Mouse (Mus musculus): Measurements from ENCODE around the gene Tbx10. TPM values are rescaled to one million over a fixed set of nuclear protein-coding genes. Genes with fewer than 3 reads are reported as not detected.

The Tbx10 gene
- polyA plus RNA-seq, 1 experiment from 2014 or later: not detected

DNA sequence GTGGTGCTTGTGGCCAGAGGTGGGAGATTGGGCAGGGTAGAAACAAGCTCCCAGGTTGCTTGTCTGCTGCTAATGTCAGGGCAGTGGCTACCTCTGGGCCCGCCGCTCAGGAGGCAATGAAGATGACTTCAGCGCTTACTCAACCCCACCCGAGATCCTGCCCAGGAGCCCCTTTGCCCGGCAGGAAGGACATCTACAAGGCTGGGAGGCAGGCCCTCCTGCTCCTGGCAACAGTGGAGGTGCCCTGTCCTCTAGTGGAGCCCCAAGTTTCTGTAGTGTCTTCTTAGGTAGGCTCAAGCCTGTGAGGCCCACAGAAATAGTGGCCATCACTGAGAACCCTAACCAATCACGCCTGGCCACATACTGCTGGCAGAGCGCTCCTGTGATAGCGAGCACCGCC, 12.5 kb downstream of the Tbx10 start:
- Histone ChIP-seq H3K4me3 (no peak overlapping the region), H3K9me3 (no peaks in the 10 kb centered on the region), H3K27ac (no peak overlapping the region), H3K4me2 (no peak overlapping the region), H3K27me3 (no peaks in the 10 kb centered on the region), H3K36me3 (peaks cover 57% of the 10 kb centered on the region), H3K9ac (no peak overlapping the region), H3K4me1 (peaks cover 14% of the 10 kb centered on the region)
- ATAC-seq (ENCODE audit: insufficient number of reproducible peaks, low FRiP score, low TSS enrichment, low read depth): no peak
- WGBS: 85% methylated on average over 9 of the region's 9 CpGs

DNA sequence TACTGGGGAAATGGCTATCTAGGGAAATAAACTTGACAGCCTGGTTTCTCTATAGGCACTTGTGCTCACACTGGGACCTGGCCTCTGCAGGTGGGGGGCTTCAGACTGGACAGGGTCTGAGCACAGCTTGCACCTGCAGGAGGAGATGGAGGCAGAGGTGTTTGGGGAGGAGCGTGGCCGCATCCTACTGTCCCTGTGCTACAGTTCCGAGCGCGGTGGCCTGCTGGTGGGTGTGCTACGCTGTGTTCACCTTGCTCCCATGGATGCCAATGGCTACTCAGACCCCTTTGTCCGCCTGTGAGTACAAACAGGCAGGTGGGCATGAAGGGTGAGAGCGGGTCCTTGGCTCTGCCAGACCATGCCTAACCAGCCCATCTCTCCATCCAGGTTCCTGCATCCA, 13.4 kb downstream of the Tbx10 start:
- no peaks in the 10 kb centered on the region for H3K27me3 ChIP-seq
- H3K4me2 ChIP-seq: no peak overlapping the region
- H3K36me3 ChIP-seq: peaks cover 64% of the 10 kb centered on the region
- H3K4me1 ChIP-seq: peaks cover 13% of the 10 kb centered on the region
- WGBS: 94% methylated on average over 8 of the region's 8 CpGs
- no peak overlapping the region for H3K27ac ChIP-seq
- H3K4me3 ChIP-seq: no peak overlapping the region
- H3K9ac ChIP-seq: no peak overlapping the region
- ATAC-seq (ENCODE audit: insufficient number of reproducible peaks, low FRiP score, low TSS enrichment, low read depth): no peak
- no peaks in the 10 kb centered on the region for H3K9me3 ChIP-seq

DNA sequence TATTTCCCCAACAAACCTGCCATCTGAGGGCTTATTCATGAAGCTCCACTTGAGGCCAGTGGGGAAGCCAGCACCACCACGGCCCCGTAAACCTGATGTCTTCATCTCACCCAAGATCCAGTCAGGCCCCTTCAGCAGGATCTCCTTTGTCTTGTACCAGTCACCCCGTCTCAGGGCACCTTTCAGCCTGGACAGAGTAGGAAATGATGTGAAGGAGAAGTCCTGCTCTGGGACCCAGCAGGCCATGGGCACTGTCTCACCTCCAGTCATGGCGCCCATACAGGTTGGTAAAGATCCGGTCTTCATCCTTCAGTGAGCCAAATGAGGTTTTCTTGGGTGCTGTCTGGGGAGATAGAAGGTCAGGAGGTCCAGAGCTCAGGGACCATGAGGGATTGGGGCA, 18.5 kb downstream of the Tbx10 start:
- Histone ChIP-seq H3K4me3 (no peak overlapping the region), H3K36me3 (peaks cover 48% of the 10 kb centered on the region), H3K4me1 (peaks cover 13% of the 10 kb centered on the region), H3K9ac (no peak overlapping the region), H3K27ac (no peak overlapping the region), H3K4me2 (no peak overlapping the region), H3K27me3 (no peaks in the 10 kb centered on the region), H3K9me3 (no peaks in the 10 kb centered on the region)
- no peak for ATAC-seq (ENCODE audit: insufficient number of reproducible peaks, low FRiP score, low TSS enrichment, low read depth)
- WGBS: 93% methylated on average over 5 of the region's 5 CpGs

DNA sequence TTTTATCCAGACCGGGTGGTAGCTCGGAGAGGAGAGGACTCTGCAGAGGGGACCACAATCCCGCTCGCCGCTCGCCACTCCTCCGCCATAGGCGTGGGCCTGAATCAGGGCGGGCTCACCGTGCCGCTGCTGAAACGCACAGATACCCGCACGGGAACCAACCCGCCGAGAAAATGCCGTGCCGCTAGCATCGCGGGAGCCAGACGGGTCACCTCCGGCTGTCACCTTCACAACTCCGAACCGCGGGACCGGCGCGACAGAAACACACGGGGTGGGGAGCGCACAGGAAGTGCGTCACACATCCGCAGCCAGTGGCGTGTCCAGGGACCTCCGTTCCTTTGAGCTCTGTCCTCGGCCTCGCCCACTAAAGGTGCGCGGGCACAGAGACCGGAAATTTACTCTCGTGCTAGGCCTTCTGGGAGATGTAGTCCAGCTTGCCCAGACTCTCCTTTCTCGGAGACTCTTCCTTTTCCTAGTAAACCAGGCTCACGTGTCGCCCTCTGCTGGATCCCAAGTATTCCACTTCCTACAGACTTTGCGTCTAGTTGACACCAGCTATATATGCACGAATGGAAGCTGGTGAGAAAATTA, 20.0 kb downstream of the Tbx10 start, which contains the start of gene Ndufv1:
Gene Ndufv1 (minus strand): TSS at position 375 of the 591 bp plus-strand sequence.
- under 1% methylated on average over 45 of the region's 45 CpGs for WGBS

DNA sequence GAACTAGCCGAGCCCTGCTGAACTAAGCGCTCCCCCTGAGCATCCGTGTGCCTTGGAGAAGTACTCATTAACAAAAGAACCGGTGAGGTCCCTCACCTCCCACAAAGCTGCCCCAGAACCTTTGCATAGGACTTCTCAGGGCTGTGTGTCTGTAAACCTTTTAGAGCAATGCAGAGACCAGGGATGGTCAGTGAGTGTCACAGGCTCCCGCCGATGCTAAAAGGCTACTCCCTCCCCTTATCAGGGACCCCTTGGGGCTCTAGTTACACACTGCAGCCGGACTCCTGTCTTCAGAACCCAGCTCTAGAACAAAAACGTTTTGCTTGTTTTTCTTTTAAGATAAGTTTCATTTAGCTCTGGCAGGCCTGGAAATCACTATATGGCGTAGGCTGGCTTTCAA, 20.5 kb downstream of the Tbx10 start:
- H3K36me3 ChIP-seq: peaks cover 29% of the 10 kb centered on the region
- 19% methylated on average over 9 of the region's 9 CpGs for WGBS
- no peaks in the 10 kb centered on the region for H3K27me3 ChIP-seq
- no peak overlapping the region for H3K27ac ChIP-seq
- peaks cover 13% of the 10 kb centered on the region for H3K4me1 ChIP-seq
- H3K9me3 ChIP-seq: no peaks in the 10 kb centered on the region
- H3K4me2 ChIP-seq: peak overlapping the region; percentile 48
- peak overlapping the region; percentile 67 for H3K4me3 ChIP-seq
- no peak for ATAC-seq (ENCODE audit: insufficient number of reproducible peaks, low FRiP score, low TSS enrichment, low read depth)
- no peak overlapping the region for H3K9ac ChIP-seq

More for the DNA sequence above, 20.0 kb downstream of the Tbx10 start, which contains the start of gene Ndufv1:
- H3K36me3 ChIP-seq: peaks cover 34% of the 10 kb centered on the region
- peak within 1 kb of the TSS; percentile 77 for H3K27ac ChIP-seq
- peak within 1 kb of the TSS; percentile 58 for H3K4me2 ChIP-seq
- H3K4me1 ChIP-seq: peaks cover 13% of the 10 kb centered on the region
- ATAC-seq (ENCODE audit: insufficient number of reproducible peaks, low FRiP score, low TSS enrichment, low read depth): peak; percentile 98
- H3K4me3 ChIP-seq: peak within 1 kb of the TSS; percentile 67
- peak within 1 kb of the TSS; percentile 81 for H3K9ac ChIP-seq
- no peaks in the 10 kb centered on the region for H3K27me3 ChIP-seq
- no peaks in the 10 kb centered on the region for H3K9me3 ChIP-seq

DNA sequence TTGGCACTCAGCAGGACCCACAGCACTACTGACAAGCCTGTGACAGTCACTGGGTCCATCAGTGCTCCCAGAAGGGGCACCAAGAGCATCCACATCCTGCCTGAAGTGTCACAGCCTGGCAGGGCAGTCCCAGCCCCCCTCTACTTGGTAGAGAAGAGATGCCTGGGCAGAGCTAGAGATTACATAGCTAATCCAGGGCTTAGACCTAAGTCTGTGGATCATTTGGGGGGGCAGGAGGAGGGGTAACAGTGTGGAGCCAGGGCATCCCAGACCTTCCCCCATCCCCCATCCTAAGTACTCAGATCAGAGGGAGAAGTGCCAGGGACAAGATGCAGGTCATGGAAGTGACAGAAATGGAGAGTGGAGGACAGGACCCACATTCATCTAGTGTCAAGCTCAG, 22.2 kb downstream of the Tbx10 start:
- Histone ChIP-seq H3K27me3 (no peaks in the 10 kb centered on the region), H3K4me1 (peaks cover 19% of the 10 kb centered on the region), H3K4me2 (no peak overlapping the region), H3K9me3 (no peaks in the 10 kb centered on the region), H3K36me3 (peaks cover 11% of the 10 kb centered on the region), H3K4me3 (no peak overlapping the region), H3K27ac (no peak overlapping the region), H3K9ac (no peak overlapping the region)
- ATAC-seq (ENCODE audit: insufficient number of reproducible peaks, low FRiP score, low TSS enrichment, low read depth): no peak

DNA sequence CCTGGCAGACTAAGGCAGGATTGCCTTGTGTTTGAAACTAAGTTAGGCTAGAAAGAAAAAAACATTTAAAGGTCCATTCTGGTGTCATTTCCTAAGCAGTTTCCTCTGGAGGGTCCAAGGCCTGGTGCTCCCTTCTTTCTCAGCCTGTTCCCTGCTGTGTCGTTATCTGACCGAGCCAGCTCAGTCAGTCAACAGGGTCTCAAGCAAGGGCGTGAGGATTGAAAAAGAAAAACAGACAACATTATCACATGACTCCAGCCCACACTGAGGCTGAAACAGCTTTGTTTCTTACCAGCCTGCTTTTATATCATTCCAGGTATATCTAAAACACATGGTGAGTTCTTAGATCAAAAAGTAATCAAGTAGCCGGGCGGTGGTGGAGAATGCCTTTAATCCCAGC, 23.1 kb downstream of the Tbx10 start:
- Histone ChIP-seq H3K9me3 (no peaks in the 10 kb centered on the region), H3K27me3 (no peaks in the 10 kb centered on the region), H3K4me1 (peaks cover 20% of the 10 kb centered on the region), H3K9ac (no peak overlapping the region), H3K4me2 (no peak overlapping the region), H3K4me3 (no peak overlapping the region), H3K27ac (no peak overlapping the region), H3K36me3 (0 out of 2 replicates have a peak, but pooled peaks cover 4% of the 10 kb centered on the region)
- ATAC-seq (ENCODE audit: insufficient number of reproducible peaks, low FRiP score, low TSS enrichment, low read depth): no peak
- WGBS: 55% methylated on average over 5 of the region's 5 CpGs

DNA sequence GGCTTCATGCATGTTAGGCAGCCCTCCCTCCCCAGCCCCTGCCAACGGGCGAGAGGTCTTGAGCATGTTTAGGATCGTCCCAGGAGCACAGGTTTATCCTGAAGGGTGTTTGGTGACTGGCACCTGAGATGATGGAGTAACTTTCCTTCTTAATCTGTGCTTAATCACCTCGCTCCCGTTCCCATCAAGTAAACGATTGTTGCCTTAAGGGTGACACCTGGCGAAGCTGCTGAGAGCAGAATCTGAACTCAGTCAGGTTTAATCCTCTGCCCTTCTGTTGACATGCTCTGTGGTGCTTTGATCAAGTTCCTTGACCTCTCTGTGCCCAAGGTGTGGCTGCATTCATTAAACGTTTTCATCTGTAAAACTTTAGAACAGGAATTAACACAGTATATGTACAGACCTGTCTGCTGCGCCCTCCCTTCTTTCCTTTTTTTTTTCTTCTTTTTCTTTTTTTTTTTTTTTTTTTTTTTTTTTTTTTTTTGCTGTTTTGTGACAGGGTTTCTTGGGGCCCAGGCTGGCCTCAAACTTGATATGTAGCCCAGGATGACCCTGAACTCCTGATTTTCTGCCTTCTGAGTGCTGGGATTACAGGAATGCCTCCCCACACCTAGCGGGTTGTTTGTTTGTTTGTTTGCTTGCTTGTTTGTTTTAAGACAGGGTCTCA, 25.5 kb downstream of the Tbx10 start:
- no peaks in the 10 kb centered on the region for H3K27me3 ChIP-seq
- ATAC-seq (ENCODE audit: insufficient number of reproducible peaks, low FRiP score, low TSS enrichment, low read depth): no peak
- no peak overlapping the region for H3K4me2 ChIP-seq
- 49% methylated on average over 10 of the region's 10 CpGs for WGBS
- H3K4me1 ChIP-seq: peaks cover 7% of the 10 kb centered on the region
- H3K9me3 ChIP-seq: no peaks in the 10 kb centered on the region
- H3K27ac ChIP-seq: no peak overlapping the region
- no peak overlapping the region for H3K4me3 ChIP-seq
- no peak overlapping the region for H3K9ac ChIP-seq
- H3K36me3 ChIP-seq: no peaks in the 10 kb centered on the region

DNA sequence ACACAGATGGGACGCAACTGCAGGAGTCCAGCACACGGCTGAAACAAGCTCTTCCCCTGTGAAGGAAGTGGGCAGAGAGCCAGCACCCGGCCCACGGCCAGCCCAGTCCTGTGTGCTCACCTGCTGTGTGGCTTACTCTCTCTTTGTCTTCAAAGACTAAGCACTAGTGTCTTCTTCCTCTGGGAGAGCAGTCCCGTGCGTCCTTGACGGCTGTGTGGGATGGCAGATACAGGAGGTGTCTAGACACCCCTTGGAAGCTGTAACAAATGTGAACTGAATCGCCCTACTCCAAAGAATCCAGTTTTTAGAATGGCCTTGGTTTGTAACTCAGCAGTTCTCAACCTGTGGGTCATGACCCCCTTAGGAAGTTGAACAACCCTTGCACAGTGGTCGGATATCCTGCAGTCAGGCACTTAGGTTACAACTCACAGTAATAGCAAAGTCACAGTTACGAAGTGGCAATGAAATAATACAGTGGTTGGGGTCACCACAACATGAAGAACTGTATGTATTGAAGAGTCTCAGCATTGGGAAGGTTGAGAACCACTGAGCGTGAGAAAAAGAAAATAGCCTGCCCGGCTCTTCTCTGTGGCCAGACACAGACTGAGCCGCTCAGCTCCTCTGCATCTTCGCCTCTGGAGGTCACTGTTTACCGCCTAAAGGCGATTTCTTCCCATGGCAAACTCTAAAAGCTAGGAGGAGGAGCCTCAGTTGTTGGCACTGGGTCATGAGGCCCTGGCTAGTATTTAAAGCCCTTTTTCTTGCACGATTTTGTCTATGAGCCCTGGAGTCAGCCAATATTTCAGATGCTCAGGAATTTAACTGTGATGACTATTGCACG, 26.4 kb downstream of the Tbx10 start:
- ATAC-seq (ENCODE audit: insufficient number of reproducible peaks, low FRiP score, low TSS enrichment, low read depth): no peak; the same call in 1 of the 2 replicates

DNA sequence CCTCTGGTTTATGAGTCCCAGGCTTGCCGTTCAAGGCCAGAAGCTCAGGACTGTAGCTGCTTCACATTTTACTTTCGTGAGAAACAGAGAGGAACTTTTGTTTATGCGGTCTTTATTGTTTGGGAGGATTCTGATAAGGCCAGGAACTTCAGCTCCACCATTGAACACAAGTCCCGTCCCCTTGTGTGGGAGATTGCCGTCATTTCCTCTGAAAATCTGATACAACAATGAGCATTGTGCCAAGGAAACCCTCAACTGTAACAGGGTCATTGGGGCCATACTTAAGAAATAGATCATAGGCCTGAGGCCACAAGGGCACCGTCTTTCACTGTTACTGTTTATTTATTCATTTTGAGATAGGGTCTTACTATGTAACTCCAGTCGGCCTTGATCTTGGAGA, 30.6 kb downstream of the Tbx10 start:
- no peaks in the 10 kb centered on the region for H3K36me3 ChIP-seq
- peaks cover 7% of the 10 kb centered on the region for H3K4me1 ChIP-seq
- WGBS: 72% methylated on average over 7 of the region's 7 CpGs
- H3K9me3 ChIP-seq: no peaks in the 10 kb centered on the region
- ATAC-seq (ENCODE audit: insufficient number of reproducible peaks, low FRiP score, low TSS enrichment, low read depth): no peak
- H3K27me3 ChIP-seq: no peaks in the 10 kb centered on the region
- H3K4me2 ChIP-seq: no peak overlapping the region
- no peak overlapping the region for H3K4me3 ChIP-seq
- no peak overlapping the region for H3K27ac ChIP-seq
- no peak overlapping the region for H3K9ac ChIP-seq

More for the DNA sequence above, 26.4 kb downstream of the Tbx10 start:
- H3K4me2 ChIP-seq: no peak overlapping the region
- peak overlapping the region; percentile 73 for H3K27ac ChIP-seq
- H3K36me3 ChIP-seq: no peaks in the 10 kb centered on the region
- no peak overlapping the region for H3K9ac ChIP-seq
- no peaks in the 10 kb centered on the region for H3K9me3 ChIP-seq
- H3K4me3 ChIP-seq: no peak overlapping the region
- WGBS: 31% methylated on average over 18 of the region's 18 CpGs
- H3K27me3 ChIP-seq: no peaks in the 10 kb centered on the region
- H3K4me1 ChIP-seq: peaks cover 7% of the 10 kb centered on the region

DNA sequence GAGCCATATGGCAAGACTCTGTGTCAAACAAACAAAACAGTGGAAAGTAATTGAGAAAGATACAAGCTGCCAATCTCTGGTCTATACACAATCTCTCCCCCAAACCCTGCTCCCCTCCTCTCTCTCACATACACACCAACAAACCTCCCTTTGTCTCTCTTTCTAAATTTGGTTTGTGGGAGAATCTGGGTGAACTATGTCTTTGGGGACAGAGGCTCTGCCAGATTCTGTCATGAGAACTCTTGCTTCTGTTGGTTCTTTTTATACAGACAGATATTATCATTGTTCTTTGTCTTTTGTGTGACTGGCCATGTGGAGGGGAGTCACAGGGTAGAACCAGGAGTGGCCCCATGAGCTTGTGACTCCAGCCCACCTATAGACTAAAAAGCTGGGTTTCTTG, 35.0 kb downstream of the Tbx10 start:
- Histone ChIP-seq H3K36me3 (no peaks in the 10 kb centered on the region), H3K4me2 (no peak overlapping the region), H3K4me3 (no peak overlapping the region), H3K27me3 (no peaks in the 10 kb centered on the region), H3K9ac (no peak overlapping the region), H3K4me1 (no peaks in the 10 kb centered on the region), H3K27ac (no peak overlapping the region), H3K9me3 (no peaks in the 10 kb centered on the region)
- ATAC-seq (ENCODE audit: insufficient number of reproducible peaks, low FRiP score, low TSS enrichment, low read depth): no peak

DNA sequence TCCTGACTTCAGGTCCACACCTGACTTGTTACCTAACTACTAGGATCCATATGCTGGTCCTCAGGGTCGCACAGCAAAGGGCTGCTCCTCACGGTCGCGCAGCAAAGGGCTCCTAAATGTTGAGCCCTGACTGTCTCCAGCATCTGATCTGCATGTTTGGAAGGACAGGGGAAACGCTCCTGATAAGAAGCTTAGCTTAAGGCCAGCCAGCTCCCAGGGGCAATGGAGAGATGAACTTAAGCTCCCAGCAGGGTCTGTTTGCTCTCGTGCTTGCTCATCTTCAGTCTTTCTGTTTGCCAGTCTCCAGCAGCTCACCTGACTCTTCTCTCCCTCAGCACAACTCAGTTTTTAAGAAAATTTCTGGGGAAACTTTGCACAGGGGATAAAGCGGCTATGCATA, 40.1 kb downstream of the Tbx10 start:
- Histone ChIP-seq H3K4me1 (peaks cover 14% of the 10 kb centered on the region), H3K9me3 (no peaks in the 10 kb centered on the region), H3K27ac (no peak overlapping the region), H3K9ac (no peak overlapping the region), H3K4me3 (no peak overlapping the region), H3K4me2 (no peak overlapping the region), H3K27me3 (no peaks in the 10 kb centered on the region), H3K36me3 (peaks cover 7% of the 10 kb centered on the region)
- no peak for ATAC-seq (ENCODE audit: insufficient number of reproducible peaks, low FRiP score, low TSS enrichment, low read depth)
- 65% methylated on average over 7 of the region's 7 CpGs for WGBS
